Mouse (Mus musculus): ENCODE measurements around the gene Nfic.

The Nfic gene

GRCm38 (mm10) chr10:81362336-81362949, 93.0 kb downstream of the Nfic start:
- no peak for DNase-seq (ENCODE audit: extremely low spot score, low read depth, low spot score)

GRCm38 (mm10) chr10:81360721-81361120, 94.7 kb downstream of the Nfic start:
- no peak for DNase-seq (ENCODE audit: extremely low spot score, low read depth, low spot score)

- no peak for DNase-seq (ENCODE audit: extremely low spot score, low read depth, low spot score)
Measured at GRCm38 (mm10) chr10:81358841-81359240, 96.6 kb downstream of the Nfic start.

GRCm38 (mm10) chr10:81358209-81358608, 97.2 kb downstream of the Nfic start:
- no peak for DNase-seq (ENCODE audit: extremely low spot score, low read depth, low spot score)

GRCm38 (mm10) chr10:81356991-81357844, 98.2 kb downstream of the Nfic start, which contains the start of gene Mfsd12:
Gene Mfsd12, plus strand, starts transcription at chr10:81357491.
- DNase-seq (ENCODE audit: extremely low spot score, low read depth, low spot score): no peak

GRCm38 (mm10) chr10:81356352-81356990, 99.0 kb downstream of the Nfic start:
- DNase-seq (ENCODE audit: extremely low spot score, low read depth, low spot score): no peak

GRCm38 (mm10) chr10:81355533-81355932, 99.9 kb downstream of the Nfic start:
- no peak for DNase-seq (ENCODE audit: extremely low spot score, low read depth, low spot score)

- no peak for DNase-seq (ENCODE audit: extremely low spot score, low read depth, low spot score)
Measured at GRCm38 (mm10) chr10:81354738-81355477, 100.5 kb downstream of the Nfic start.

GRCm38 (mm10) chr10:81351678-81352291, 103.7 kb downstream of the Nfic start:
- DNase-seq (ENCODE audit: extremely low spot score, low read depth, low spot score): no peak

- DNase-seq (ENCODE audit: extremely low spot score, low read depth, low spot score): peak; percentile 89
Measured at GRCm38 (mm10) chr10:81350351-81351063, 104.9 kb downstream of the Nfic start, which contains the start of gene Hmg20b. Gene Hmg20b, minus strand, starts transcription at chr10:81350480.

- DNase-seq (ENCODE audit: extremely low spot score, low read depth, low spot score): no peak
Measured at GRCm38 (mm10) chr10:81349961-81350350, 105.5 kb downstream of the Nfic start.

GRCm38 (mm10) chr10:81349146-81349545, 106.3 kb downstream of the Nfic start:
- no peak for DNase-seq (ENCODE audit: extremely low spot score, low read depth, low spot score)

- no peak for DNase-seq (ENCODE audit: extremely low spot score, low read depth, low spot score)
Measured at GRCm38 (mm10) chr10:81346453-81347067, 108.9 kb downstream of the Nfic start.
